Mouse (Mus musculus) forebrain, embryonic 16.5 days (tissue): Measurements from ENCODE around the gene Ptpdc1. TPM values are rescaled to one million over a fixed set of nuclear protein-coding genes. Genes with fewer than 3 reads are reported as not detected.
A peak's percentile ranks its signal among the peaks of the same experiment; 100 is the strongest.

ENCODE experiments used
- ATAC-seq: fragments of 200-750 bp; cut with Nextera tagmentation; 2 replicates; pipeline ENCODE4 v1.8.0; 2017; ENCODE audit warnings: mild to moderate bottlenecking, moderate library complexity
- H3K27ac ChIP-seq: fragments of 300-500 bp; sonication (generic); 2 replicates; pipeline ENCODE4 v1.5.1; 2014; ENCODE audit warnings: low read length, control low read depth
- H3K27me3 ChIP-seq: fragments of 300-500 bp; sonication (generic); replicated peaks from 2 replicates; pipeline ENCODE4 v1.6.1; 2014; ENCODE audit warnings: low read length; ENCODE audit not compliant: control insufficient read depth, insufficient read depth
- H3K36me3 ChIP-seq: fragments of 300-500 bp; sonication (generic); 2 replicates; pipeline ENCODE4 v1.6.1; 2014; ENCODE audit not compliant: control insufficient read depth, insufficient read depth
- H3K4me1 ChIP-seq: fragments of 300-500 bp; sonication (generic); replicated peaks from 2 replicates; pipeline ENCODE4 v1.6.1; 2014; ENCODE audit warnings: low read length; ENCODE audit not compliant: control insufficient read depth, insufficient read depth
- H3K4me2 ChIP-seq: fragments of 300-500 bp; sonication (generic); 2 replicates; pipeline ENCODE4 v1.6.1; 2014; ENCODE audit warnings: mild to moderate bottlenecking, low read length, control low read depth
- H3K4me3 ChIP-seq: fragments of 300-500 bp; sonication (generic); replicated peaks from 2 replicates; pipeline ENCODE4 v1.5.1; 2014; ENCODE audit warnings: mild to moderate bottlenecking, low read length, control low read depth
- H3K9ac ChIP-seq: fragments of 300-500 bp; sonication (generic); replicated peaks from 2 replicates; pipeline ENCODE4 v1.6.1; 2014; ENCODE audit warnings: low read depth, low read length, control low read depth
- H3K9me3 ChIP-seq: fragments of 300-500 bp; sonication (generic); 2 replicates; pipeline ENCODE4 v1.6.1; 2016; ENCODE audit warnings: low read length; ENCODE audit not compliant: control insufficient read depth
- WGBS: fragments of 180-500 bp; shearing (Covaris S2); extraction: QIAGEN DNeasy Blood & Tissue Kit; methylation state at CpG from one replicate; pipeline ENCODE4 v1.1.7; 2014; 5-methylcytosine and 5-hydroxymethylcytosine counted together
- polyA plus RNA-seq: library from polyadenylated mRNA; unstranded; fragments of >200 nt; fragmentation: Nextera tagmentation; extraction: Ambion mirVana; gene quantifications from 2 replicates; pipeline ENCODE4 v1.2.1, GENCODE M21; 2015

The Ptpdc1 gene
- polyA plus RNA-seq, 1 experiment from 2014 or later = 16.5 TPM

DNA sequence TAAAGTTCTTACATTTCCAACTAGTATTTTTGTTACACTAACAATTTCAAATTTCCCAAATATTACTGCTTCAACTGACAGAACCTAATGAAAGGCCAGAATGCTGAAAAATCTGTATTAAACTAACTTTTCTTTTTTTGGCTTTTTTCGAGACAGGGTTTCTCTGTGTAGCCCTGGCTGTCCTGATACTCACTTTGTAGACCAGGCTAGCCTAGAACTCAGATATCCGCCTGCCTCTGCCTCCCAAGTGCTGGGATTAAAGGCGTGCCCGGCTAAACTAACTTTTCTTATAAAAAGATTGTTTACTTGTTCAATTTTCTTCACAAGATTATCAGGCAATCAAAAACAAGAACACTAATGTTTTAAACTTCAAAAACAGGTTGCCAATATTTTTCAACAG, 80.6 kb downstream of the Ptpdc1 start:
- peaks cover 26% of the 10 kb centered on the region for H3K4me1 ChIP-seq
- H3K4me3 ChIP-seq = peak overlapping the region; percentile 96
- H3K9me3 ChIP-seq = no peaks in the 10 kb centered on the region
- H3K27ac ChIP-seq = no peak overlapping the region
- H3K4me2 ChIP-seq = peak overlapping the region; percentile 71
- H3K27me3 ChIP-seq = no peaks in the 10 kb centered on the region
- WGBS = 43% methylated on average over 4 of the region's 4 CpGs
- H3K36me3 ChIP-seq = no peaks in the 10 kb centered on the region
- H3K9ac ChIP-seq = no peak overlapping the region
- no peak for ATAC-seq

DNA sequence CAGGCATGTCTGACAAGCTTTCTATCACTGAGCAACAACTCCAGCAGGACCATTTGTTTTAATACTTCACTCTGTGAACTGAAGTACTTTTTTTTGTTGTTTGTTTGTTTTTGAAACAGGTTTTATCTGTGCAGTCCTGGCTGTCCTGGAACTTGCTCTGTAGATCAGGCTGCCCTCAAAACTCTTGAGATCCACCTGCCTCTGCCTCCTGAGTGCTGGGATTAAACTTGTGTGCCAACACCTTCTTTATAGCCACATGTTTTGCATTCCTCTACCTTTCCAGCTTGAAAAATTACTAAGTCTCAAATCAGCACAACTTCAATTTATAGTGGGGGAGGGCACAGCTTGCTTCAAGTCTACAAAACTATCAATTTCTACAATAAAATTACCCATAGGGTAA, 81.1 kb downstream of the Ptpdc1 start:
- ATAC-seq = no peak
- peaks cover 26% of the 10 kb centered on the region for H3K4me1 ChIP-seq
- H3K27me3 ChIP-seq = no peaks in the 10 kb centered on the region
- no peak overlapping the region for H3K9ac ChIP-seq
- H3K36me3 ChIP-seq = no peaks in the 10 kb centered on the region
- H3K27ac ChIP-seq = no peak overlapping the region
- no peaks in the 10 kb centered on the region for H3K9me3 ChIP-seq
- no peak overlapping the region for H3K4me3 ChIP-seq
- peak overlapping the region; percentile 31; the same call in 1 of the 2 replicates for H3K4me2 ChIP-seq

GRCm38 (mm10) chr13:48540488-48540887, 85.0 kb downstream of the Ptpdc1 start:
- Histone ChIP-seq H3K4me1 (peaks cover 22% of the 10 kb centered on the region), H3K27me3 (no peaks in the 10 kb centered on the region), H3K4me3 (no peak overlapping the region), H3K36me3 (no peaks in the 10 kb centered on the region; the same call in none of the 2 replicates), H3K9ac (no peak overlapping the region), H3K9me3 (no peaks in the 10 kb centered on the region), H3K4me2 (no peak overlapping the region), H3K27ac (no peak overlapping the region)
- 65% methylated on average over 1 of the region's 1 CpGs for WGBS
- ATAC-seq = no peak

- no peak overlapping the region for H3K27ac ChIP-seq
- no peaks in the 10 kb centered on the region for H3K4me1 ChIP-seq
- ATAC-seq = no peak
- no peak overlapping the region for H3K9ac ChIP-seq
- H3K36me3 ChIP-seq = no peaks in the 10 kb centered on the region; the same call in none of the 2 replicates
- H3K4me3 ChIP-seq = no peak overlapping the region
- H3K9me3 ChIP-seq = no peaks in the 10 kb centered on the region
- H3K4me2 ChIP-seq = no peak overlapping the region
- no peaks in the 10 kb centered on the region for H3K27me3 ChIP-seq
- WGBS = 86% methylated on average over 5 of the region's 5 CpGs
These were observed 92.0 kb downstream of the Ptpdc1 start for GRCm38 (mm10) chr13:48533441-48533840.

DNA sequence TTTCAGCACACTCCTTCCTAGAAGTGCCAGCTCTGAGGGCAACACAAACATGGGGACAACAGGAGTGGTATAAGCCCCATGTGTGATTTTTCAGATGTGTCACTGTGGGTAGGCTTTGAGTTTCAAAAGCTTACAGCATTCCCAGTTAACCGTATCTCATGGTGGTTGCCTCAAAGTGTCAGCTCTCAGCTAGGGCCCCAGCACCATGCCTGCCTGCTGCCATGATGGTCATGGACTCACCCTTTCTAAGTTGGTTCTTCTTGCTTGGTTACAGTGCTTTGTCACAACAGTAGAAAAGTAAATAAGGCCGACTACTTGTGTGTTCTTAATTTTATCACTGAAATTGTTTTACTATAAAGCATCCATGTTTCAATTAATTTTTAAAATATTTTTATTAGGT, 94.0 kb downstream of the Ptpdc1 start:
- no peaks in the 10 kb centered on the region; the same call in 1 of the 2 replicates for H3K36me3 ChIP-seq
- WGBS = 77% methylated on average over 2 of the region's 2 CpGs
- H3K4me1 ChIP-seq = no peaks in the 10 kb centered on the region; the same call in 1 of the 2 replicates
- no peak overlapping the region for H3K27ac ChIP-seq
- no peaks in the 10 kb centered on the region for H3K27me3 ChIP-seq
- H3K9me3 ChIP-seq = no peaks in the 10 kb centered on the region
- H3K4me3 ChIP-seq = no peak overlapping the region
- ATAC-seq = no peak
- no peak overlapping the region for H3K9ac ChIP-seq
- H3K4me2 ChIP-seq = no peak overlapping the region

- Histone ChIP-seq H3K9me3 (no peaks in the 10 kb centered on the region), H3K36me3 (no peaks in the 10 kb centered on the region; the same call in 1 of the 2 replicates), H3K9ac (no peak overlapping the region), H3K27ac (no peak overlapping the region), H3K4me1 (no peaks in the 10 kb centered on the region; the same call in 1 of the 2 replicates), H3K4me2 (no peak overlapping the region), H3K27me3 (no peaks in the 10 kb centered on the region), H3K4me3 (no peak overlapping the region)
- 80% methylated on average over 2 of the region's 2 CpGs for WGBS
- no peak for ATAC-seq
These were observed 94.8 kb downstream of the Ptpdc1 start for GRCm38 (mm10) chr13:48530685-48531084.

DNA sequence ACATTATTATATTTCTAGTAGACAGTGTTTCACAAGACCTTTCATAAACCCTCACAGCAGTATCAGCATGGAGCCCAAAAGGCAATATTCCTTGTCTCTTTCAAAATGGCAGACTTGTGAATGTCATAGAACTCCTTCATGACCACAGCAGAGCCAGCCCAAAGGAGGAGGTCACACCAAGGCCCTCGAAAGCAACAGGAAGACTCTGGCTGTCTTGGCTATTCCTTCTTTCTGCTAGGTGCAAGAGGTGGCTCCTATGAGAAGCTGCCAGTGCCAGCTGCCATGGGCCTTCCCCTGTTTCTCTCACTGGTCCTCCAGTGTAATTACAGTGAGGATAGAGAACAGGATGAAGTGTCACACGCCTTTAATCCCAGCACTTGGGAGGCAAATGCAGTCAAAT, 96.4 kb downstream of the Ptpdc1 start:
- no peak overlapping the region for H3K4me2 ChIP-seq
- H3K4me1 ChIP-seq = no peaks in the 10 kb centered on the region; the same call in 1 of the 2 replicates
- H3K27me3 ChIP-seq = no peaks in the 10 kb centered on the region
- H3K36me3 ChIP-seq = no peaks in the 10 kb centered on the region
- H3K4me3 ChIP-seq = no peak overlapping the region
- H3K9ac ChIP-seq = no peak overlapping the region
- 42% methylated on average over 2 of the region's 2 CpGs for WGBS
- no peaks in the 10 kb centered on the region for H3K9me3 ChIP-seq
- H3K27ac ChIP-seq = no peak overlapping the region
- 0 out of 2 replicates have a peak, but pooled peaks have one; percentile 18 for ATAC-seq

- Histone ChIP-seq H3K4me1 (no peaks in the 10 kb centered on the region; the same call in 1 of the 2 replicates), H3K27me3 (no peaks in the 10 kb centered on the region), H3K9me3 (no peaks in the 10 kb centered on the region), H3K27ac (no peak overlapping the region), H3K4me3 (no peak overlapping the region), H3K9ac (no peak overlapping the region), H3K4me2 (no peak overlapping the region), H3K36me3 (no peaks in the 10 kb centered on the region)
- peak; percentile 77; the same call in 1 of the 2 replicates for ATAC-seq
- 56% methylated on average over 15 of the region's 15 CpGs for WGBS
These were observed 97.2 kb downstream of the Ptpdc1 start for GRCm38 (mm10) chr13:48528123-48528871.
